Comparison of ENCODE assay signal across 1 mouse cellular context in genomic region chr11:116447822-116448221, GRCm38 (mm10).
A peak's percentile ranks its signal among the peaks of the same experiment; 100 is the strongest.
TF ChIP-seq lines count a peak whose summit lies in the region.

No protein-coding gene starts in this region.

TF ChIP-seq in MEL, 35 proteins besides CTCF, POLR2A, EP300 and RAD21:
- TF ChIP-seq TBP (IDR thresholded peaks at IDR 0.05; ENCODE audit: low read depth, low read length) (no peak), SMC3 (IDR thresholded peaks at IDR 0.05; ENCODE audit: low read depth, low read length) (peak; percentile 38), CHD2 (IDR thresholded peaks at IDR 0.05; ENCODE audit: low read length) (no peak)
